Mouse (Mus musculus): ENCODE measurements at regions not wholly inside any gene's neighbourhood (a gene's known extent, or its start where the extent isn't known, plus 50 kb on each side); places are given as distances from the start of the nearest gene placed in this dataset.
"Not testable (repeated sequence)": the region's sequence is repeated elsewhere in the genome, so short reads cannot be mapped to it uniquely, and the experiment has no call there.

- no peak for DNase-seq (ENCODE audit: low read depth)
Measured at GRCm38 (mm10) chr2:72616412-72616811, 140.5 kb downstream of the Cdca7 start.

DNA sequence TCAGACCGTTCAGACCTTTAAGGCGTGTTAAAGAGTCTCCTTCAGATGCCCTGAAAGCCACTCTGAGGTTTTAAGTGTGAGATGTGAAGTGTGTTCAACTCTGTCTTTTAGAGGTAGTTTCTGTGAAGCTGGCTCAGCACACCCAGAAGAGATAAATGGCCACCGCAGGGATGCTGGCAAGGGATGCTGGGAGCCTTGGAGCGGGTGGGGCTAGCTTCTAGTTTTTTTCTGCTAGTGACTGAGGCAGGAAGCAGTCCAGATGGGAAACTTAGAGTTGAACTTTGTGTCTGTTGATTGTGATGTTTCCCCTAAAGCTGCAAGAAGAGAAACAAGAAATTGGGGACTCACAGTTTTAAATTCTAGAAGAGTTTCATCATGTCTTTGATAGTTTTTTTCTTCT lies 143.5 kb downstream of the Cdca7 start:
- DNase-seq (ENCODE audit: low read depth) = no peak

DNA sequence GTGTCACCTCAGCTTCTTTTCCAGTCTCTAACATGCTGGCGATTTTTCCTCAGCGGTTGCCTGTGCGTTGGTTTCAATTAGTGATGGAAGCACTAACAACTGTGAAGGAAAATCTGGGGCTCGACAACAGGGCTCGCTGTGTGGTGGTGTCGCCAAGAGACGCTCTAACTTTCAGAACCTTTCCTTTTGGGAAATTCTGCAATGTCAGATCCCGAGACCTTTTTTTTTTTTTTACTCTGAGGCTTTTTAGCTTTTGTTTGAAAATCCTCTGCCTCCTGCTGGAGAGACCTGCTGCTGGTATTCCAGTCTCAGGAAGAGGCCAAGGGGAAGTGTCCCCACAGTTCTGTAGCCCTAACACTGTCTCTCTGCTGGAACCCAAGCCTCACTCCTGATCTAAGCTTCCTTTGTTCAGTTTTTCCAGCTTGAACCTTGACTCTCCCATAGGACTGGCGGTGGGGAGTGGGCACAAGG lies 144.3 kb downstream of the Cdca7 start:
- DNase-seq (ENCODE audit: low read depth) = no peak

DNA sequence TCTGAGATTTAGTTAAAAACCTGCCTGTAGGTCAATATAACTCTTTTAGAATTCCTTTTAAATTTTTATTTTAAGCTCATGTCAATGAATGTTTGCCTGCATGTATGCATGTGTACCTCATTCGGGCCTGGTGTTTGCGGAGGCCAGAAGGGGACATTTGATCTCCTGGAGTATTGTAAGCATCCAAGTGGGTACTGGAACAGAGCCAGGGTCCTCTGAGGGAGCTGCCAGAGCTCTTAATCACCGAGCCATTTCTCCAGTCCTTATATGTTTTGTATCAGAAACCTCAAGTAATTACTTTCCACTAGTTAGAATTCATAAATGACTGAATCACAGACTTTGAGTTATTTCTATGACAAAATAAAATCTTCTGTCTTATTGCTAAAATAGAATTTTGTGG lies 152.0 kb downstream of the Cdca7 start:
- no peak for DNase-seq (ENCODE audit: low read depth)

- DNase-seq (ENCODE audit: low read depth) = no peak
Measured at GRCm38 (mm10) chr2:72628626-72629470, 152.9 kb downstream of the Cdca7 start.

GRCm38 (mm10) chr2:72629691-72630461 lies 153.9 kb downstream of the Cdca7 start:
- no peak for DNase-seq (ENCODE audit: low read depth)

- no peak for DNase-seq (ENCODE audit: low read depth)
Measured at GRCm38 (mm10) chr2:72637881-72638620, 162.1 kb downstream of the Cdca7 start.

DNA sequence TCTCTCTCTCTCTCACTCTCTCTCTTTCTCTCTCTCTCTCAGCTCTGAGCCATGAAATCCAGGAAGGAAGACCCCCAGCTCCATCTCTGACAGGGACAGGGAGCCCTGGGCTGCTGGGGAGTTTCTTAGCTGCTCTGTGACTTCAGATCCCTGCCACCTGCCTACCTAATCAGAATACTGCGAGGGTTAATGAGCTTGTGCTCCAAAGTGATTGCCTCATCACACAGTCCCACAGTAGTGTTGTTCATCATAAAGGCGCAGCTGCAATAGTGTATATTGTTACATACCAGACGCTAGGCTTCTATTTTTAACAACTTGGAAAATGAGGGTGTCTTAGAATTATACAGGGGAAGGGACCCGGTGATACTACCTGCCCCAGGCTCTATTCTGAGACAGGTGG lies 163.1 kb downstream of the Cdca7 start:
- DNase-seq (ENCODE audit: low read depth) = no peak

- DNase-seq (ENCODE audit: low read depth) = no peak
Measured at GRCm38 (mm10) chr2:72641228-72641627, 165.3 kb downstream of the Cdca7 start.

DNA sequence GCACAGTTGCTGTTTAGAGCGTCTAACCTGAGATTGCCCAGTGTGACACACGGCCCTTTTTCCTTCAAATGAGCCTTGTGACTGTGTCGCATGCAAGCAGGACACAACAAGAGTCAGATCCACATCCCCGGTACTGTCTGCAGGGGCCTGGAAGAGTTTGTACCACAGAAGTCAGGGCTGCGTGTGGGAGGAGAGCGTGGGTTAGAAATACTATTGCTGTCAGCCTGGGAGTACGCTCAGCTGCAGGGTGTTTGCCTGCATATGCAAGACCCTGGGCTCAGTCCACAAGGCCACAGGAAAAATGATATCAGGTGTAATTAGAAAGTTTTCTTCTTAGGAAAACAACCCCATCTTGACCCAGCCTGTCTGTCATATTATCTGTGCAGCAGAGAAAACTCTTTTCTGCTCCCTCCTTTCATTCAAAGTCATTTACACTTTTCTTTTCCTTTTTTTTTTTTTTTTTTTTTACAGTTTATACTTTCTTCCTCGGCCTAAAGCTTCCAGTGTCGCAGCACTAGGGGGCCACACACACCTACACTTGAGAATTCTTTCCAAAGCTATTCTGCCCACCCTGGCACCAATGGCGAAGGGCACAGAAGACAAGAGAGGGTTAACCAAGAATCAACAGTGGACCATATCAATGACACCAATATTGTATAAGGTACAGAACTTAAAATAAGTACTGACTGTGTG lies 168.3 kb downstream of the Cdca7 start:
- no peak for DNase-seq (ENCODE audit: low read depth)

- DNase-seq (ENCODE audit: low read depth) = no peak
Measured at GRCm38 (mm10) chr2:72647642-72648041, 171.7 kb downstream of the Cdca7 start.

GRCm38 (mm10) chr2:72648294-72648693 lies 172.3 kb downstream of the Cdca7 start:
- DNase-seq (ENCODE audit: low read depth) = no peak

DNA sequence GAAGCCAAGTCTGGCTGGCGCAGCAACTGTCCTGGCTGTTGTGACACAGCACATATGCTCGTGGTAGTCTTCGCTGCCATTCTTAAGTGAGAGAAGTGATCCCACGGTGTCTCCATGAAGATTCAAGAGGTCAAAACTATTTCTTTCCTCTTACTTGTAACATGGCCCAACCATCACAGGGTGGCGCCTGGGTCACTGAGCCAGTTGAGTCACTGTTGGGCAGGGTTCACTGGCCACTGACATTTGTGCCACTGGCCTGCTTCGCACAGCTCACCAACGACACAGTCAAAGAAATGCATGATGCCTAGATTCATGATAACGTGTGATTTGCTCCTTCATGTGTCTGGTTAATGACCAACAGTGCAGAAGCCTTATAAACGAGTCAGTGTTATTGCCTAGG lies 179.9 kb downstream of the Cdca7 start:
- DNase-seq (ENCODE audit: low read depth) = no peak

- DNase-seq (ENCODE audit: low read depth) = no peak
Measured at GRCm38 (mm10) chr2:72657101-72657920, 181.4 kb downstream of the Cdca7 start.

DNA sequence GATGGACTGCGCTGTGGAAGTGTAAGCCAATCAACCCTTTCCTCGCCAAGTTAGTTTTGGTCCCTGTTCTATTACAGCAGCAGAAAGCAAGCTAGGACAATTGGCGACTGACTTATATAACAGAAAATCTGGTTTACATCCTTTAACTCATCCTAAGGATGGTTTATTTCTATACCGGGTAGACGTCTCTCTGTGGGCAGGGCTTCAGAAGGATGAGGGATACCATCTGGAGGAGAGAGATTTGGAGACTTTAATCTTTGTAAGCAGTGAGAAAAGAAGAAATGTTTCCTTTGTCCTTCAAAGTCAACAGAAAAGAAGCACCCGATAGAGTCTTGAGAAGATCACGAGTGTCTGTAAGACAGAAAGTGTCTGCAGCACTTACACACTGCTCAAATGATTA lies 186.4 kb downstream of the Cdca7 start:
- no peak for DNase-seq (ENCODE audit: low read depth)

GRCm38 (mm10) chr2:72662979-72663780 lies 187.2 kb downstream of the Cdca7 start:
- DNase-seq (ENCODE audit: low read depth) = no peak

GRCm38 (mm10) chr2:72667396-72667795 lies 191.4 kb downstream of the Cdca7 start:
- not testable (repeated sequence) for DNase-seq (ENCODE audit: low read depth)

DNA sequence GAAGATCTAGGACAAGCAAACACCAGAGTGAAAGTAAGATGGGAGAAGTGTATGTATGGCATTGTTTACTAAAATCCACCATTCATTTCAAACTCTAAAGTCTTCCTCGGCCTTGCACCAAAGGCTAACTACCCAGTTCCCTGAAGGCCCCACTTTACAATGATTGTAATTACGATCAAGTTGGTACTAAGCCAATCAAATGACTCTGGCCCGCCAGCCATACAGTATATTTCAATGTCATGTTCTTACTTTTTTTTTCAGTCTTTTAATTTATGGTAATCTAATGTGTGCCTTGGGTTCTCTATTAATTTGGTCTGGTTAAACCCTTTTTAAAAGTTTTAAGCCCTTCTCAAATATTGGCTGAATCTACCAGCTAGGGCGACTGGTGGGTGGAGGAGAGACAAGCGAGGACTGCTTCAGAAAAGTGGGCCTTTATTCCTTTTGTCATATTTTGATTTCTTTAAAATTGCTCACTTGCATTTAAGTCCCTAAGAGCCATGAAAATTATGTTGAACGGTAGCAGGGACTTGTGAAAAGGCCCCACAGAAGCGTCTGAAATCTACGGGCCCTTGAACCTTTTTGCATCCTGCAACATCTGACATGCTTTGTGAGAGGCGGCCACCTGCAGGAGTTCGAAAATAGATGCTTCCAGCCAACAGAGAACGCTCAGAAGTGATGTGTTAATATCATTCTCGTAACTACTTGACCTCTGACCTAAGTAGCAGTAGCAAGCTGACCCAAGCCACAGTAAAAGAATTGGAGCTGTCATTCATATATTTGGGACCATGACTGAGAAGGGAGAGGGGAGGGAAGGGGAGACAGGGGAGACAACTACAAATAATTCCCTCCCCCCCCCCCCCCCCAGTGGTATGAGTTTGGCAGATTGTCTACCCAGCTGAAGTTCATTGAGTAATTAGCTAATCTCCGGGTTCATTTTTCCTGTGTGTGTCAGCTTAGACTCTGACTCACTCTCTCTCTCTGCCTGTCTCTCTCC lies 197.2 kb downstream of the Cdca7 start:
- DNase-seq (ENCODE audit: low read depth) = no peak

DNA sequence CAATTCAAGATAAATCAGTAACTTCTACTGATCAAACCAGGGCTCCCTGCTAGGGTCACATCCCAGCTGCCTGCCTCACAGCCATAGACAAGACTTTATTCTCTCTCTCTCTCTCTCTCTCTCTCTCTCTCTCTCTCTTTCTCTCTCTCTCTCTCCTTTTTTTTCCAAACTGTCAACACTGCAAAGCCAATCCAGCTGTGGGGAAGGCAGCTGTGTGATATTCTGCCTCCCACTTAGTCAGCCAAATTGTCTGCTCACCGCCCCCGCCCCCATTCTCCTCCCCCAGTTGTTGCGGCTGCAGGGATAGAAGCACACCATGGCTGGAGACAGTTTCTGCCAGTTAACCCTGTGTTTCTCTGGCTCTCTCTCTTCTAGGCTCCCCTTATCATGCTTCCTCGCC lies 198.3 kb downstream of the Cdca7 start:
- no peak for DNase-seq (ENCODE audit: low read depth)
